Mouse (Mus musculus) subcutaneous adipose tissue, adult 2 months (tissue): Measurements from ENCODE around the gene Olfr1231. TPM values are rescaled to one million over a fixed set of nuclear protein-coding genes. Genes with fewer than 3 reads are reported as not detected.

Experiments
- polyA plus RNA-seq: library from polyadenylated mRNA; depleted of rRNA; stranded (reverse); fragments of >200 nt; gene quantifications from 2 replicates; pipeline ENCODE4 v1.2.3, GENCODE M21; 2012; ENCODE audit warnings: low replicate concordance; rRNA removed

Olfr1231 gene
- not detected in 2 replicates for polyA plus RNA-seq

GRCm38 (mm10) chr2:89306974-89307373 is at the start of gene Olfr1231:
Gene Olfr1231 (minus strand): TSS chr2:89307074.

GRCm38 (mm10) chr2:89342298-89342697 is 35.4 kb upstream of the Olfr1231 start, which contains the start of gene Olfr1233:
Gene Olfr1233 (minus strand): TSS chr2:89342398.

GRCm38 (mm10) chr2:89329575-89329974 is 22.7 kb upstream of the Olfr1231 start, which contains the start of gene Olfr1232:
Gene Olfr1232 (minus strand): TSS chr2:89329675.

GRCm38 (mm10) chr2:89297168-89297567 is 9.7 kb downstream of the Olfr1231 start, which contains the start of gene Olfr1230:
Gene Olfr1230 (minus strand): TSS chr2:89297268.

GRCm38 (mm10) chr2:89287914-89288313 is 19.0 kb downstream of the Olfr1231 start, which contains the start of gene Olfr1229:
Gene Olfr1229 (minus strand): TSS chr2:89288014.

GRCm38 (mm10) chr2:89253962-89254361 is 52.9 kb downstream of the Olfr1231 start, which contains the start of gene Olfr1228:
Gene Olfr1228 (minus strand): TSS chr2:89254062.

Other genes with a start within 250 kb of the Olfr1231 start
- gene Olfr1218, start 245.9 kb downstream of the Olfr1231 start, polyA plus RNA-seq, result not detected in 2 replicates
- gene Olfr1219, start 223.6 kb downstream of the Olfr1231 start, polyA plus RNA-seq, result not detected in 2 replicates
- gene Olfr1220, start 200.2 kb downstream of the Olfr1231 start, polyA plus RNA-seq, result not detected in 2 replicates
- not detected in 2 replicates for gene Olfr1221, start 189.8 kb downstream of the Olfr1231 start, polyA plus RNA-seq
- not detected in 2 replicates for gene Olfr1222, start 174.0 kb downstream of the Olfr1231 start, polyA plus RNA-seq
- not detected in 2 replicates for gene Olfr1223, start 155.5 kb downstream of the Olfr1231 start, polyA plus RNA-seq
- not detected in 2 replicates for gene Olfr1224-ps1, start 143.0 kb downstream of the Olfr1231 start, polyA plus RNA-seq
- gene Olfr1225, start 132.4 kb downstream of the Olfr1231 start, polyA plus RNA-seq, result not detected in 2 replicates
- gene Olfr1226, start 107.0 kb downstream of the Olfr1231 start, polyA plus RNA-seq, result not detected in 2 replicates
- not detected in 2 replicates for gene Olfr1228, start 53.0 kb downstream of the Olfr1231 start, polyA plus RNA-seq
- gene Olfr1229, start 19.1 kb downstream of the Olfr1231 start, polyA plus RNA-seq, result not detected in 2 replicates
- not detected in 2 replicates for gene Olfr1230, start 9.8 kb downstream of the Olfr1231 start, polyA plus RNA-seq
- not detected in 2 replicates for gene Olfr1232, start 22.6 kb upstream of the Olfr1231 start, polyA plus RNA-seq
- not detected in 2 replicates for gene Olfr1233, start 35.3 kb upstream of the Olfr1231 start, polyA plus RNA-seq
- gene Olfr1234, start 57.8 kb upstream of the Olfr1231 start, polyA plus RNA-seq, result not detected in 2 replicates
- not detected in 2 replicates for gene Olfr1238, start 102.6 kb upstream of the Olfr1231 start, polyA plus RNA-seq
- gene Olfr1239, start 113.3 kb upstream of the Olfr1231 start, polyA plus RNA-seq, result not detected in 2 replicates
- gene Olfr1240, start 135.9 kb upstream of the Olfr1231 start, polyA plus RNA-seq, result not detected in 2 replicates
- gene Olfr1241, start 180.1 kb upstream of the Olfr1231 start, polyA plus RNA-seq, result not detected in 2 replicates
- gene Olfr1242, start 191.3 kb upstream of the Olfr1231 start, polyA plus RNA-seq, result not detected in 2 replicates
- not detected in 2 replicates for gene Olfr1243, start 224.4 kb upstream of the Olfr1231 start, polyA plus RNA-seq